ENCODE assay signal across 16 mouse cellular contexts in genomic region chr5:134241831-134242230, GRCm38 (mm10).
"Had no signal": no experiment of that assay in that cellular context is flagged by ENCODE, and none has a peak within 500 bp of the region (broad histone marks: within the 10 kb centered on the region; RNA-seq: fewer than 3 reads in every experiment).

No protein-coding gene starts in this region.

- DNase-seq: lung, adult 18-20 months; lung, embryonic 14.5 days; lung, postnatal 10 days; lung, postnatal 4 days; retina, postnatal 1 day; right cerebral cortex, adult 18-20 months; right cerebral cortex, postnatal 25 days; right cerebral cortex, postnatal 4 days; spleen, adult 18-20 months; thymus, adult 2 months; thymus, postnatal 25 days; thymus, postnatal 4 days had no signal

- H3K4me3 ChIP-seq: megakaryocyte, embryonic 14.5 days; midbrain, embryonic 13.5 days; midbrain, embryonic 15.5 days; neural tube, embryonic 12.5 days had no signal

- ATAC-seq: midbrain, embryonic 13.5 days; midbrain, embryonic 15.5 days had no signal

- H3K27ac ChIP-seq: midbrain, embryonic 13.5 days; midbrain, embryonic 15.5 days; neural tube, embryonic 12.5 days had no signal
